Mouse (Mus musculus) lung, postnatal 0 days (tissue): Measurements from ENCODE around the gene Ctla4.

Experiments used
- CTCF ChIP-seq: IDR thresholded peaks from 2 replicates; pipeline ENCODE4 v1.5.1; 2016; ENCODE audit warnings: antibody characterized with exemption, mild to moderate bottlenecking
- EP300 ChIP-seq: IDR thresholded peaks from 2 replicates; pipeline ENCODE4 v1.6.1; 2016; ENCODE audit warnings: antibody characterized with exemption, mild to moderate bottlenecking, control low read depth

GRCm38 (mm10) chr1:60955186-60955585, 68.4 kb downstream of the Ctla4 start:
- TF ChIP-seq CTCF, result no peak
- TF ChIP-seq EP300, result no peak
